Mouse (Mus musculus): ENCODE measurements around the gene Nfkbib. TPM values are rescaled to one million over a fixed set of nuclear protein-coding genes. Genes with fewer than 3 reads are reported as not detected.

The Nfkbib gene
- polyA plus RNA-seq, 1 experiment, result 32.1 TPM

GRCm38 (mm10) chr7:28758623-28759022 is 8.7 kb downstream of the Nfkbib start:
- Histone ChIP-seq H3K4me3 (ENCODE audit: insufficient read depth, low read length) (no peak overlapping the region), H3K4me1 (ENCODE audit: control insufficient read depth, insufficient read depth, low read length) (peaks cover 4% of the 10 kb centered on the region), H3K27ac (ENCODE audit: insufficient read depth, low read depth, low read length) (no peak overlapping the region)
- TF ChIP-seq CTCF (IDR thresholded peaks at IDR 0.05; ENCODE audit: low read depth, low read length), result no peak

- H3K27ac ChIP-seq (ENCODE audit: insufficient read depth, low read depth, low read length), result no peak within 1 kb of the TSS
- no peak for TF ChIP-seq CTCF (IDR thresholded peaks at IDR 0.05; ENCODE audit: low read depth, low read length)
- TF ChIP-seq POLR2A (IDR thresholded peaks at IDR 0.05; ENCODE audit: borderline replicate concordance, low read depth, low read length), result no peak
- no peak within 1 kb of the TSS for H3K4me3 ChIP-seq (ENCODE audit: insufficient read depth, low read length)
- peaks cover 4% of the 10 kb centered on the region for H3K4me1 ChIP-seq (ENCODE audit: control insufficient read depth, insufficient read depth, low read length)
Measured at GRCm38 (mm10) chr7:28756079-28756478, 11.2 kb downstream of the Nfkbib start, which contains the start of gene Ccer2. Gene Ccer2 (plus strand): TSS chr7:28756174.

- no peaks in the 10 kb centered on the region for H3K4me1 ChIP-seq (ENCODE audit: control insufficient read depth, insufficient read depth, low read length)
- no peak overlapping the region for H3K4me3 ChIP-seq (ENCODE audit: insufficient read depth, low read length)
- H3K27ac ChIP-seq (ENCODE audit: insufficient read depth, low read depth, low read length), result no peak overlapping the region
- TF ChIP-seq CTCF (IDR thresholded peaks at IDR 0.05; ENCODE audit: low read depth, low read length) (no peak), POLR2A (IDR thresholded peaks at IDR 0.05; ENCODE audit: borderline replicate concordance, low read depth, low read length) (no peak)
Measured at GRCm38 (mm10) chr7:28749935-28750334, 17.4 kb downstream of the Nfkbib start.

- Histone ChIP-seq H3K4me1 (ENCODE audit: control insufficient read depth, insufficient read depth, low read length) (peaks cover 9% of the 10 kb centered on the region), H3K27ac (ENCODE audit: insufficient read depth, low read depth, low read length) (peak within 1 kb of the TSS; percentile 66), H3K4me3 (ENCODE audit: insufficient read depth, low read length) (peak within 1 kb of the TSS; percentile 85)
- TF ChIP-seq POLR2A (IDR thresholded peaks at IDR 0.05; ENCODE audit: borderline replicate concordance, low read depth, low read length) (peak; percentile 56; the same call in 1 of the 2 replicates), CTCF (IDR thresholded peaks at IDR 0.05; ENCODE audit: low read depth, low read length) (peak; percentile 50; the same call in 1 of the 2 replicates)
Measured at GRCm38 (mm10) chr7:28741709-28742438, 25.4 kb downstream of the Nfkbib start, which contains the start of the genes Mrps12 and Sars2. Gene Mrps12 (minus strand): TSS chr7:28741820. Gene Sars2 (plus strand): TSS chr7:28741992.

GRCm38 (mm10) chr7:28741368-28741708 is 26.0 kb downstream of the Nfkbib start:
- peak overlapping the region; percentile 85 for H3K4me3 ChIP-seq (ENCODE audit: insufficient read depth, low read length)
- H3K27ac ChIP-seq (ENCODE audit: insufficient read depth, low read depth, low read length), result 0 out of 2 replicates have a peak overlapping the region, but pooled peaks have one; percentile 14
- TF ChIP-seq POLR2A (IDR thresholded peaks at IDR 0.05; ENCODE audit: borderline replicate concordance, low read depth, low read length) (no peak), CTCF (IDR thresholded peaks at IDR 0.05; ENCODE audit: low read depth, low read length) (no peak)
- H3K4me1 ChIP-seq (ENCODE audit: control insufficient read depth, insufficient read depth, low read length), result peaks cover 9% of the 10 kb centered on the region

GRCm38 (mm10) chr7:28740949-28741348 is 26.4 kb downstream of the Nfkbib start:
- TF ChIP-seq CTCF (IDR thresholded peaks at IDR 0.05; ENCODE audit: low read depth, low read length) (no peak), POLR2A (IDR thresholded peaks at IDR 0.05; ENCODE audit: borderline replicate concordance, low read depth, low read length) (no peak)
- Histone ChIP-seq H3K4me3 (ENCODE audit: insufficient read depth, low read length) (peak overlapping the region; percentile 85), H3K4me1 (ENCODE audit: control insufficient read depth, insufficient read depth, low read length) (peaks cover 9% of the 10 kb centered on the region), H3K27ac (ENCODE audit: insufficient read depth, low read depth, low read length) (no peak overlapping the region)

- no peak for TF ChIP-seq CTCF (IDR thresholded peaks at IDR 0.05; ENCODE audit: low read depth, low read length)
- no peak overlapping the region for H3K4me3 ChIP-seq (ENCODE audit: insufficient read depth, low read length)
- H3K27ac ChIP-seq (ENCODE audit: insufficient read depth, low read depth, low read length), result no peak overlapping the region
- peaks cover 9% of the 10 kb centered on the region for H3K4me1 ChIP-seq (ENCODE audit: control insufficient read depth, insufficient read depth, low read length)
Measured at GRCm38 (mm10) chr7:28739829-28740228, 27.5 kb downstream of the Nfkbib start.

- no peak for TF ChIP-seq POLR2A (IDR thresholded peaks at IDR 0.05; ENCODE audit: borderline replicate concordance, low read depth, low read length)
- TF ChIP-seq CTCF (IDR thresholded peaks at IDR 0.05; ENCODE audit: low read depth, low read length), result no peak
- H3K4me1 ChIP-seq (ENCODE audit: control insufficient read depth, insufficient read depth, low read length), result peaks cover 5% of the 10 kb centered on the region; the same call in 1 of the 2 replicates
- H3K4me3 ChIP-seq (ENCODE audit: insufficient read depth, low read length), result no peak overlapping the region
- no peak overlapping the region for H3K27ac ChIP-seq (ENCODE audit: insufficient read depth, low read depth, low read length)
Measured at GRCm38 (mm10) chr7:28735701-28736100, 31.6 kb downstream of the Nfkbib start.

- Histone ChIP-seq H3K27ac (ENCODE audit: insufficient read depth, low read depth, low read length) (no peak overlapping the region), H3K4me3 (ENCODE audit: insufficient read depth, low read length) (no peak overlapping the region), H3K4me1 (ENCODE audit: control insufficient read depth, insufficient read depth, low read length) (peaks cover 5% of the 10 kb centered on the region; the same call in 1 of the 2 replicates)
- no peak for TF ChIP-seq CTCF (IDR thresholded peaks at IDR 0.05; ENCODE audit: low read depth, low read length)
- TF ChIP-seq POLR2A (IDR thresholded peaks at IDR 0.05; ENCODE audit: borderline replicate concordance, low read depth, low read length), result no peak
Measured at GRCm38 (mm10) chr7:28733211-28733610, 34.1 kb downstream of the Nfkbib start.

GRCm38 (mm10) chr7:28732341-28733142 is 34.8 kb downstream of the Nfkbib start:
- peaks cover 5% of the 10 kb centered on the region; the same call in 1 of the 2 replicates for H3K4me1 ChIP-seq (ENCODE audit: control insufficient read depth, insufficient read depth, low read length)
- H3K27ac ChIP-seq (ENCODE audit: insufficient read depth, low read depth, low read length), result no peak overlapping the region
- no peak for TF ChIP-seq CTCF (IDR thresholded peaks at IDR 0.05; ENCODE audit: low read depth, low read length)
- TF ChIP-seq POLR2A (IDR thresholded peaks at IDR 0.05; ENCODE audit: borderline replicate concordance, low read depth, low read length), result no peak
- peak overlapping the region; percentile 30 for H3K4me3 ChIP-seq (ENCODE audit: insufficient read depth, low read length)
